Mouse (Mus musculus) left cerebral cortex, postnatal 4 days (tissue): ENCODE measurements around the gene Wdsub1. TPM values are rescaled to one million over a fixed set of nuclear protein-coding genes. Genes with fewer than 3 reads are reported as not detected.

Experiments
- DNase-seq: peaks from one replicate; pipeline ENCODE4 v3.0.0-alpha.2; 2022
- intact Hi-C: fragments of 180-260 bp; cut with DNase I; formaldehyde crosslinking; loops from one replicate; pipeline ENCODE4 v1.15.1; 2025
- total RNA-seq, 2 experiments: library from RNA; stranded (reverse); gene quantifications; 2 replicates each; pipeline ENCODE4 v1.2.3; 2021

Gene Wdsub1
- total RNA-seq, 2 experiments from 2014 or later = 9.9 to 10.8 TPM

DNA sequence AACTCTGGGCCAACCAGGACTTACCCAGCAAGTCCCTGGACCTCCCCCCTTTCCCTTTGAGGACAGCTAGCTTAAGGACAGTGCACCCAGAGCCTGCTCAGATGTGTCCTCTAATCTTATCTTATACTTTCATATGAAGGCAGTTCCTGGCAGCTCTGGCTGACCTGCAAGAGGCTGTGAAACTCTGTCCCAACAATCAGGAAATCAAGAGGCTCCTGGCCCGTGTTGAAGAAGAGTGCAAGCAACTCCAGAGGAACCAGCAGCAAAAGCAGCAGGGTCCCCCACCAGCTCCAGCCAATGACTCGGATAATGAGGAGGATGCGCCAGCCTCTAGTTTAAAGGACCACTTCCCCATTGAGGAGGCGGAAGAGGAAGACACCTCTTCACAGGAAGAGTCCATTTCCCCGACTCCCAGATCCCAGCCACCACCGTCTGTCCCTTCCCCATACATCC, 39.8 kb downstream of the Wdsub1 start:
- no peak for DNase-seq
- intact Hi-C loops = no loop called here

GRCm38 (mm10) chr2:59841944-59842343, 40.4 kb downstream of the Wdsub1 start:
- intact Hi-C loops = no loop called here
- DNase-seq = no peak

GRCm38 (mm10) chr2:59841189-59841939, 41.0 kb downstream of the Wdsub1 start:
- no peak for DNase-seq
- intact Hi-C loops = no loop called here

DNA sequence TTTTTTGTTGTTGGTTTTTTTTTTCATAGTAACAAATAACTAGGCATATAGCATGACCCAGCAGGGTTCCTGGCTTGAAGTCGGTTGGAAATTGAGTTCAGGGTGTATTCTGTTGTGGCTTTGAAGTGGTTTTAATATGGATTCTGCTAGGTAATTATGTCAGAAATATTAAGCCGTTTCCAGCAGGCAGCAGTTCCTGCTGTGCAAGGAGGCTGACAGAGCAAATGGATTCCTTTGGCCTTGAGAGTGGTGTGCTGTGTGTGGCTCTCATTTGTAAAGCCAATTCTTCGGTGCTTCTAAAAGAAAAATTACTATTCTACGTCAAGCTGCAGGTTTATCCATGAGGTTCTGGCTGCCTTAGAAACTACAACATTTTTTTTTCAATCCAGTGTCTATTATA, 42.2 kb downstream of the Wdsub1 start:
- intact Hi-C loops = no loop called here
- DNase-seq = no peak

- intact Hi-C loops = no loop called here
- DNase-seq = no peak
Measured at GRCm38 (mm10) chr2:59839755-59840154, 42.6 kb downstream of the Wdsub1 start.

DNA sequence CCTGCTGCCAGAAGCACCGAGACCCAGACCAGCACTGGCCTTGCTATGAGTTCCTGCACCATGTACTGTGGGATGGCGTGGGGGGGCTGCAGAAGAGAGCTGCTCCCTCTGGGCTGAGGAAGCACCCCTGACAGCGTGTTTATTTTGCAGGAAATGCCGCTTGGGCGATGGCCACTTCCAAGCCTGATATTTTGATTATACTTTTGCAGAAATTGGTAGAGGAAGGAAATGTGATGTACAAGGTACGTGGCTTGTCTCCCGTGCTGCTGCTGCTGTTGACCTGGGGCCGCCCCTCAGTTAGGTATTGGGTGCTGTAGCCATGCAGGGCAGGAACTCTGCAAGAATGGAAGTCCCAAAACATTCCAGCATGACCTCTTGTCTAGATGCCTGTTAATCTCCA, 43.6 kb downstream of the Wdsub1 start:
- intact Hi-C loops = no loop called here
- DNase-seq = no peak

GRCm38 (mm10) chr2:59831831-59832230, 50.6 kb downstream of the Wdsub1 start:
- DNase-seq = no peak
- intact Hi-C loops = no loop called here

- intact Hi-C loops = no loop called here
- DNase-seq = no peak
Measured at GRCm38 (mm10) chr2:59830940-59831339, 51.5 kb downstream of the Wdsub1 start.

GRCm38 (mm10) chr2:59830151-59830550, 52.2 kb downstream of the Wdsub1 start:
- intact Hi-C loops = no loop called here
- peak; percentile 34 for DNase-seq

DNA sequence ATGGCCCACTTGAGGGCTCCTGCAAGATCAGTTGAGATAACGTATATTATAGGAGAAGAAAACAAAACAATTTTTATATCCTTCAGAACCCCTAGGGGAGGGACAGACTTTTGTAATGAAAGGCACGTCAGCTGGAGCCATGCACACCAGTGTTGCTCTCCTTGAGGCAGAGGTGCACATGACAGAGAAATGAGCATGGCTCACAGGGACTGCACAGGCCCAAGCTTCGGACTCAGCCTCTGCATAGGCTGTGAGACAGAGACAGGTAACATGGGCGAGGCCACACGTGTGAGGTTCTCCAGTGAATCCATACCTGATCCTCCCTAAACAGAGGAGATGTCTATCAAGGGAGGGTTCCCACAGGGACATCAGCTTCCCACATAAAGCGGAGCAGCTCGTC, 52.7 kb downstream of the Wdsub1 start:
- intact Hi-C loops = no loop called here
- DNase-seq = no peak

GRCm38 (mm10) chr2:59828777-59829508, 53.4 kb downstream of the Wdsub1 start:
- intact Hi-C loops = no loop called here
- DNase-seq = peak; percentile 42

- DNase-seq = no peak
- intact Hi-C loops = no loop called here
Measured at GRCm38 (mm10) chr2:59828103-59828655, 54.2 kb downstream of the Wdsub1 start.

GRCm38 (mm10) chr2:59825380-59825779, 57.0 kb downstream of the Wdsub1 start:
- intact Hi-C loops = no loop called here
- no peak for DNase-seq

GRCm38 (mm10) chr2:59824289-59824688, 58.1 kb downstream of the Wdsub1 start:
- DNase-seq = no peak
- intact Hi-C loops = no loop called here

- intact Hi-C loops = no loop called here
- DNase-seq = no peak
Measured at GRCm38 (mm10) chr2:59821044-59821443, 61.3 kb downstream of the Wdsub1 start.

- DNase-seq = no peak
- intact Hi-C loops = no loop called here
Measured at GRCm38 (mm10) chr2:59820088-59820487, 62.3 kb downstream of the Wdsub1 start.

DNA sequence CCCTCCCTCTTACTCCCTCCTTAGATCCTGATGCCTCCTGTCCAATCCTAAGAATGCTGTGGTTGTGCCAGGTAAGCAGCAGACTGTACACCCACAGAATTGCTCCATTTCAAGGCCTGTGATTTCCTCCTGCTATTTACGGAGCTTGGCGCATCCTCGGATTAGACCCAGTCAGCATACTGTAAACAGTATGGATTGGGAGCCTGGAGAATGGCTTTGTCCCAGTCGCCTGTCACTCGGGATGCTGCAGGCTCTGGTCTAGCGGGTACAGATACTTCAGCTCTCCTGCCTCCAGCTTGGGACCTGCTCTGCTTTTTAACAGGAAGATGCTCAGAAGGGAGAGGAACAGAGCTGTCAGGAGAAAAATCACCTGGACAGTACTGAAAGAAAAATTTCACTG, 63.0 kb downstream of the Wdsub1 start:
- DNase-seq = no peak
- intact Hi-C loops = no loop called here

- no peak for DNase-seq
- intact Hi-C loops = no loop called here
Measured at GRCm38 (mm10) chr2:59818663-59819062, 63.7 kb downstream of the Wdsub1 start.

DNA sequence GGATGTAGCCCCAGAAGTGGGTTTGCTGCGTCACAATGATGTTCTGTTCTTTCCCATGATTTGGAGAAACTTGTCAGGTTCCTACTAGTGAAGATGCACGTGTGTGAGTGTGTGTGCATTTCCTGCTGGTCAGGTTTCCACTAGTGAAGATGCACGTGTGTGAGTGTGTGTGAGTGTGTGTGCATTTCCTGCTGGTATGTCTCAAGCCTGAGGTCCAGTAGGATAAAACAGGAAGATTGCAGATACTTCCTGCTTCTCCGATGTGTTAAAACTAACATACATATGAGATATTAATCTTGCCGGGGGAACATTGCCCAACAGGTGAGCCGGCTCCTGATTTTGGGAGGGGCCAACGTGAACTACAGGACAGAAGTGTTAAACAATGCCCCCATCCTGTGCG, 67.4 kb downstream of the Wdsub1 start:
- intact Hi-C loops = no loop called here
- no peak for DNase-seq

DNA sequence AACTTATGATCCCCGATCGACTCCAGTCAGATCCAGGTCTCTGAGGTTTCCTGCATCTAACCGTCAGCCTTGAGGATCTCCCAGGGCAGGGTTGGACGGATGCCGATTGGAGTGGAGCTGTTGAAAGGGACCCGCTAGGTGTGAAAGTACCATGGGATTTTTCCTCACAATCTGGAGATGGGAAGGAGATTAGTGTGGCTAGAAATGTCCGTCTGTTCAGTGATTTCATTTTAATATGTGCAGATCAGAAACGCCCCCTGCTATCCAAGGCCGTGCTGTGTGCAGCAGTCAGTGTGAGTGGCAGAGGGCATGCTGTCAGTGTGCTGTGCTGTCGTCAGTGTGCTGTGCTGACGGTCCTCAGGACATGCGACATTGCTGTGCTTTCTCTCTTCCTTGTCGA, 68.9 kb downstream of the Wdsub1 start:
- intact Hi-C loops = no loop called here
- peak; percentile 77 for DNase-seq

DNA sequence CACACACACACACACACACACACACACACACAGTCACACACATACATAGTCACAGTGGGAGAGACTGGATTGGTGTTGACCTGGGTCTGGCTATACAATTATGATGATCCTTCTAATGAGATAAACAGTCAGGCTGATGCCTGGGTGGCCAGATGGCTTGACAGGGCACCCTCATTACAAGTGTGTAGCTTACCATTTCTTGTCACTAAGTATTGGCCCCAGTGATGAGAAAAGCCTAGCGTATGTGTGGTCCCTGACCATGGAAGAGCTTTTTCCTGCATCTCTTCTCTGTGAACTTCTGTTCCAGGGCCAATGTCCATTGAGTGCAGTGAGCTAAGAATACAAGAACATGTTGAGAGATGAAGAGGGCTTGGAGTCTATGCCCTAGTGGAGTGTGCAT, 69.8 kb downstream of the Wdsub1 start:
- intact Hi-C loops = no loop called here
- no peak for DNase-seq

- intact Hi-C loops = no loop called here
- no peak for DNase-seq
Measured at GRCm38 (mm10) chr2:59811247-59811646, 71.1 kb downstream of the Wdsub1 start.
